ENCODE assay signal across 35 mouse cellular contexts in the genomic region with DNA sequence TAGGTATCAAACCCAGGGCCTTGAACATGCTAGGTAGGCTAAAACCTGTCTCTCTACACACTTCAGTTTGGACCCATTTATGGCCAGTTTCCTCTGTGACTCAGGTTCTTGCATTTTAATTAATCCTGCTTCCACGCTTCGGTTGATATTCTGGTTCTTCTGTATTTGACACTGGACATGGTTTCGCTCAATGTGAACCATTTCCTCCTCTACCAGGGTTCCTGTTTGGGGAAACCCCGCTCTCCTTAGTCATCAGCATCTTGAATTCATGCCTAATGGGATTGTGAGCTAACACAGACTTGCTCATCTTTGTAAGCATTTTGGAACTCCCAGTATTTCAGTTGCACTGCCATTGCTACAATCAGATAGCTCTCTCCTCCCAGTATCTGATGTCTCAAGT. TPM values are rescaled to one million over a fixed set of nuclear protein-coding genes. Genes with fewer than 3 reads are reported as not detected.
"Had no signal": no experiment of that assay in that cellular context is flagged by ENCODE, and none has a peak within 500 bp of the region (broad histone marks: within the 10 kb centered on the region; RNA-seq: fewer than 3 reads in every experiment).

No protein-coding gene starts in this region.

- H3K4me1 ChIP-seq: heart, embryonic 10.5 days; heart, embryonic 12.5 days; hindbrain, embryonic 10.5 days; hindbrain, embryonic 12.5 days; intestine, embryonic 15.5 days; limb, embryonic 10.5 days; limb, embryonic 12.5 days; liver, embryonic 13.5 days; liver, embryonic 15.5 days had no signal

- H3K4me3 ChIP-seq: gastrocnemius, adult 2 months; heart, adult 2 months; heart, embryonic 10.5 days; heart, embryonic 12.5 days; hindbrain, embryonic 10.5 days; hindbrain, embryonic 12.5 days; intestine, embryonic 15.5 days; limb, embryonic 10.5 days; limb, embryonic 12.5 days; liver, embryonic 13.5 days; liver, embryonic 15.5 days had no signal

- H3K9ac ChIP-seq: heart, embryonic 12.5 days; hindbrain, embryonic 12.5 days; hindbrain, embryonic 14.5 days; intestine, embryonic 15.5 days; limb, embryonic 12.5 days; liver, embryonic 13.5 days; liver, embryonic 15.5 days; liver, postnatal 0 days had no signal

- H3K4me2 ChIP-seq: heart, embryonic 12.5 days; hindbrain, embryonic 12.5 days; hindbrain, embryonic 14.5 days; intestine, embryonic 15.5 days; limb, embryonic 12.5 days; liver, embryonic 11.5 days; liver, embryonic 13.5 days; liver, embryonic 15.5 days had no signal

- H3K36me3 ChIP-seq: heart, embryonic 10.5 days; heart, embryonic 12.5 days; hindbrain, embryonic 10.5 days; hindbrain, embryonic 12.5 days; intestine, embryonic 15.5 days; limb, embryonic 10.5 days; limb, embryonic 12.5 days; liver, embryonic 13.5 days; liver, embryonic 15.5 days had no signal

- ATAC-seq: hindbrain, embryonic 16.5 days; inflammation-experienced regulatory T-cells, adult 6 months; intestine, embryonic 15.5 days; intestine, postnatal 0 days; liver, postnatal 0 days had no signal

- H3K27me3 ChIP-seq: hindbrain, embryonic 12.5 days; intestine, embryonic 15.5 days; limb, embryonic 12.5 days; liver, embryonic 13.5 days; liver, embryonic 15.5 days had no signal

- H3K27ac ChIP-seq: gastrocnemius, adult 2 months; heart, adult 2 months; heart, embryonic 10.5 days; hindbrain, embryonic 10.5 days; hindbrain, embryonic 12.5 days; hindbrain, embryonic 14.5 days; intestine, embryonic 15.5 days; limb, embryonic 10.5 days; limb, embryonic 12.5 days; liver, embryonic 13.5 days; liver, embryonic 15.5 days had no signal

- DNase-seq: gastrocnemius, adult 2 months; gastrocnemius, postnatal 10 days; gastrocnemius, postnatal 25 days; heart, adult 2 months; heart, postnatal 10 days; heart, postnatal 4 days; kidney, adult 18-20 months; kidney, adult 8-10 months; kidney, postnatal 10 days; kidney, postnatal 25 days; kidney, postnatal 4 days; layer of hippocampus, adult 9-11 months; layer of hippocampus, postnatal 36 days; liver; liver, embryonic 13.5 days; liver, postnatal 0 days had no signal

- H3K9me3 ChIP-seq: heart, embryonic 10.5 days; heart, embryonic 12.5 days; hindbrain, embryonic 10.5 days; hindbrain, embryonic 12.5 days; intestine, embryonic 15.5 days; limb, embryonic 10.5 days; limb, embryonic 12.5 days; liver, embryonic 13.5 days; liver, embryonic 15.5 days had no signal

RNA-seq across cellular contexts. Expression of a gene that starts 8.7 kb away (rescaled TPM):
- total RNA-seq: gastrocnemius, adult 2 months; gastrocnemius, postnatal 10 days; gastrocnemius, postnatal 25 days; gastrocnemius, postnatal 4 days; granulocyte monocyte progenitor cell, adult 5-6 weeks; heart, postnatal 4 days; left cerebral cortex, adult 18-20 months; left cerebral cortex, adult 8-10 months; left cerebral cortex, postnatal 36 days had no signal
- polyA plus RNA-seq: heart, embryonic 10.5 days; heart, embryonic 12.5 days; heart, embryonic 14.5 days; hindbrain, embryonic 10.5 days; hindbrain, embryonic 12.5 days; inflammation-experienced regulatory T-cells, adult 6 months; limb, embryonic 10.5 days; limb, embryonic 12.5 days; liver, embryonic 11.5 days; liver, embryonic 13.5 days had no signal
